Mouse (Mus musculus): ENCODE data around the gene Ptgis.

Gene Ptgis

DNA sequence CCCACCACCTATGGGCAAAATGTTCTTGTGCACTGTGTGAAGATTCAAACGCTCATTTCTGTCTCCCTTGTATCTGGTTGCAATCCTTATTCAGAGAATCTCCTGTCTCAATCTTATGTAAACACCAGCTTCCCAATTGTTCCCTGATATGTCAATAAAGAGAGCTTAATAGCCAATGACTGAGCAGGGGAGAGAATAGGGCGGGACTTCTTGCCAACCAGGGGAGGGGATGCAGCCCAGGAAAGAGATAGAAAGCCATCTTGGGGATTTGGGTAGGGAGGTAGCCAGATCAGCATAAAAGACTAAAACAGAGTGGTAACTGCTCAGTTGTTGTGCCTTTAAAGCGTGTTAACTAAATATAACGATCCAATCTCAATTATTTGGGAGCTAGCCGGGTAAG, 19.7 kb downstream of the Ptgis start:
- Histone ChIP-seq H3K9me3 (ENCODE audit: low read length) (no peaks in the 10 kb centered on the region), H3K27me3 (ENCODE audit: insufficient read depth, low read length) (no peaks in the 10 kb centered on the region), H3K36me3 (ENCODE audit: insufficient read depth, low read length) (peaks cover 52% of the 10 kb centered on the region), H3K4me1 (replicated peaks; ENCODE audit: low read depth, low read length) (peaks cover 47% of the 10 kb centered on the region), H3K4me3 (replicated peaks; ENCODE audit: low read length) (peak overlapping the region; percentile 84)
- TF ChIP-seq POU5F1 (IDR thresholded peaks at IDR 0.05; ENCODE audit: borderline replicate concordance, low read length) (no peak), CTCF (conservative IDR thresholded peaks at IDR 0.05; ENCODE audit: low read length) (no peak), NANOG (IDR thresholded peaks at IDR 0.05; ENCODE audit: borderline replicate concordance, low read length) (no peak)

DNA sequence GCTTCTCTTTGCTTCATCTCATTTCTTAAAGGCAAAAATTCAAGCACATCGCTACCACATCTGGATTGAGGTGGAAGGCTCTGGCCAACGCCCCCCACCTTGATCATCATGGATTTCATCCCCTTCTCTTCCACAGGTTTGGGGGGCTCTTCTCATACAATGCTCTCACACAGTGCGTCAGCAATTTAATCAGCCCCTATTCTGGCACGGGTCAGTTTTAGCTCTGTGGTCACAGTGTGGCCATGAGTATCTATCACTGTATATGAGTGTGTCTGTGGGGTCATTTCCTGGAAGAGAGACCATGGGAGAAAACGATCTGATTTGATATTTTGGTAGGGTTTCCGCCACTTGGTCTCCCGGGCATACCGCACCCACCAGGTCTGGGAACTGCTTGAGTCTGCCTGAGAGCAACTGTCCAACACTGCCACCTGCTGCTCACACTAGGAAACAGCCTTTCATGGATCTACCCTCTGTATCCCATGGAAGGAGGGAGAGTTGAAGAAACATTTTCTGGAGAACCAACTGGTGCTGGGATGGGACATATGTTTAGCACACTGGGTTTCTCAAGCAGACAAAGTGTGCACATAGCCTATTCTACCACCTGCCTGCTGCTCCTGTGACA, 21.1 kb downstream of the Ptgis start:
- Histone ChIP-seq H3K4me1 (replicated peaks; ENCODE audit: low read depth, low read length) (peaks cover 59% of the 10 kb centered on the region), H3K36me3 (ENCODE audit: insufficient read depth, low read length) (peaks cover 61% of the 10 kb centered on the region), H3K4me3 (replicated peaks; ENCODE audit: low read length) (no peak overlapping the region; the same call in 1 of the 2 replicates), H3K27me3 (ENCODE audit: insufficient read depth, low read length) (no peaks in the 10 kb centered on the region), H3K9me3 (ENCODE audit: low read length) (no peaks in the 10 kb centered on the region)
- TF ChIP-seq NANOG (IDR thresholded peaks at IDR 0.05; ENCODE audit: borderline replicate concordance, low read length) (no peak), CTCF (conservative IDR thresholded peaks at IDR 0.05; ENCODE audit: low read length) (peak; percentile 83), POU5F1 (IDR thresholded peaks at IDR 0.05; ENCODE audit: borderline replicate concordance, low read length) (no peak)

DNA sequence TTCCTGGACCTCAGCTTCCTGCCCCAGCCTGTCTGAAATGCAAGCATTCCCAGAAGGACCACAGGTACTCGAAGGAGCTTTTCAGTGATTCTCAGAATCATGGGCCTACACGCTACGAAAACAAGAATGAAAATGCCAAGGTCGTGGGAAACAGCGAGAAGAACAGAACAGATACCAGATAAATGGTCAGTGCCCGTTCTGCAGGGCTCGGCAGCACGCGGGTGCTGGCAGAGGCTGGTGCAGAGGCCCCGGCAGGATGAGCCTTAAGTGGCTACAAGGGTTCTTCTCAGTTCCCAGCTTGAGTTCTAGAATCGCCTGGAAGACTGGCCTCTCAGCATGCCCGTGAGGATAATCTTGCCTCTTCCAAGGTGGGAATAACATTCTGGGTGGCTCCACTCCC, 26.7 kb downstream of the Ptgis start:
- peaks cover 69% of the 10 kb centered on the region for H3K36me3 ChIP-seq (ENCODE audit: insufficient read depth, low read length)
- TF ChIP-seq CTCF (conservative IDR thresholded peaks at IDR 0.05; ENCODE audit: low read length): no peak
- no peak for TF ChIP-seq NANOG (IDR thresholded peaks at IDR 0.05; ENCODE audit: borderline replicate concordance, low read length)
- TF ChIP-seq POU5F1 (IDR thresholded peaks at IDR 0.05; ENCODE audit: borderline replicate concordance, low read length): no peak
- no peaks in the 10 kb centered on the region for H3K9me3 ChIP-seq (ENCODE audit: low read length)
- H3K27me3 ChIP-seq (ENCODE audit: insufficient read depth, low read length): no peaks in the 10 kb centered on the region
- H3K4me3 ChIP-seq (replicated peaks; ENCODE audit: low read length): no peak overlapping the region
- H3K4me1 ChIP-seq (replicated peaks; ENCODE audit: low read depth, low read length): peaks cover 61% of the 10 kb centered on the region

DNA sequence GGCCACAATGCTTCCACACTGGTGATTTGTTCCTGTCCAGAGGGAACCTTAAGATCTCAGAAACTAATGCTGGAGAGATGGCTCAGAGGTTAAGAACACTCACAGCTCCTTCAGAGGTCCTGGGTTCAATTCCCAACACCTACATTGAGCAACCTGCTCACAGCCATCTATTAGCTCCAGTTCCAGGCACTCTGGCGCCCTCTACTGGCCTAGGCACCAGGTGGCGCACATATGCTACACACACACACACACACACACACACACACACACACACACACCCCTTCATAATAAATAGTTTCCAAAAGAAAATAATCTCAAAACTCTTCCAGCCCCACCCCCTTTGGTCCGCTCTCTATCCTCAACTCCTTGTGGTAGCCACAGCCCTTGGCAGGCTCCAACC, 27.3 kb downstream of the Ptgis start:
- Histone ChIP-seq H3K4me3 (replicated peaks; ENCODE audit: low read length) (no peak overlapping the region), H3K27me3 (ENCODE audit: insufficient read depth, low read length) (no peaks in the 10 kb centered on the region), H3K9me3 (ENCODE audit: low read length) (no peaks in the 10 kb centered on the region), H3K4me1 (replicated peaks; ENCODE audit: low read depth, low read length) (peaks cover 57% of the 10 kb centered on the region), H3K36me3 (ENCODE audit: insufficient read depth, low read length) (peaks cover 68% of the 10 kb centered on the region)
- TF ChIP-seq NANOG (IDR thresholded peaks at IDR 0.05; ENCODE audit: borderline replicate concordance, low read length) (no peak), CTCF (conservative IDR thresholded peaks at IDR 0.05; ENCODE audit: low read length) (peak; percentile 63)

DNA sequence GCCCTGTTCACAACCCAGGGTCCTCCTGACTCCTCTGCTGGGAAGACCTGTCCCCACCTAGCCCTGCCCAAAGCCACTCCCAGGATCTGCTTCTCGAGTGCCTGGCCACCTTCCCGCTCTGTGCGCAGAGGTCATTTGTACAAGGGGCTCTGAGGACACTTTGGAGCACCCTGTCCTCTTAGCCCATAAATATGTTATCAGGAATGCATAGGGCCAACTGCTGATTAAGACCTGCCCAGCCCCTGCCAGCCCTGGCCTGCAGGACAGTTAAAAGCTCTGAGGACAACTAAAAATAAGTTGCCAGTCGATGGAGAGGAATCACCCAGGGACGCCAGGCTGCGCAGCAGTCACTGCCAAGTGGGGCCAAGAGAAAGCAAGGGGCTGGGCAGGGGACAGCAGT, 27.9 kb downstream of the Ptgis start:
- peaks cover 59% of the 10 kb centered on the region for H3K4me1 ChIP-seq (replicated peaks; ENCODE audit: low read depth, low read length)
- 0 out of 2 replicates have a peak overlapping the region, but pooled peaks have one; percentile 5 for H3K4me3 ChIP-seq (replicated peaks; ENCODE audit: low read length)
- H3K36me3 ChIP-seq (ENCODE audit: insufficient read depth, low read length): peaks cover 68% of the 10 kb centered on the region
- H3K27me3 ChIP-seq (ENCODE audit: insufficient read depth, low read length): no peaks in the 10 kb centered on the region
- TF ChIP-seq CTCF (conservative IDR thresholded peaks at IDR 0.05; ENCODE audit: low read length) (no peak), POU5F1 (IDR thresholded peaks at IDR 0.05; ENCODE audit: borderline replicate concordance, low read length) (no peak), NANOG (IDR thresholded peaks at IDR 0.05; ENCODE audit: borderline replicate concordance, low read length) (no peak)
- no peaks in the 10 kb centered on the region for H3K9me3 ChIP-seq (ENCODE audit: low read length)

DNA sequence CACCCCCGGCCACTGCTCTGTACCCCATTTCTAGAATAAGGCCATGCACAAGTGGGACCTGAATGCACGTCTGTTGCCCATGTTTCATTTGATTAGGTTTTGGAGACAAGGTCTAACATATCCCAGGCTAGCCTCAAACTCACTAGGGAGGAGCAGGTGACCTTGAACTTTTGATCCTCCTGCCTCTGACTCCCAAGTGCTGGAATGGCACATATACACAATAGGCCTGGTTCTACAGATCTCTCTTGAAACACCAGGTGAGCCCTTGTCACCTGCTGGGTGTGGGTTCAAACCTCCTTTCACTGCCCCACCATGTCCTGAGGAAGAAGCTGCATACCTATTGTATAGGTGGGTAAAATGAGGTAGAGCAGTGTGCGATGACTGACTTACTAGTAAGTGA, 28.3 kb downstream of the Ptgis start:
- H3K36me3 ChIP-seq (ENCODE audit: insufficient read depth, low read length): peaks cover 68% of the 10 kb centered on the region
- TF ChIP-seq CTCF (conservative IDR thresholded peaks at IDR 0.05; ENCODE audit: low read length): no peak
- TF ChIP-seq NANOG (IDR thresholded peaks at IDR 0.05; ENCODE audit: borderline replicate concordance, low read length): no peak
- TF ChIP-seq POU5F1 (IDR thresholded peaks at IDR 0.05; ENCODE audit: borderline replicate concordance, low read length): no peak
- H3K9me3 ChIP-seq (ENCODE audit: low read length): no peaks in the 10 kb centered on the region
- H3K27me3 ChIP-seq (ENCODE audit: insufficient read depth, low read length): no peaks in the 10 kb centered on the region
- H3K4me1 ChIP-seq (replicated peaks; ENCODE audit: low read depth, low read length): peaks cover 64% of the 10 kb centered on the region
- peak overlapping the region; percentile 5; the same call in 1 of the 2 replicates for H3K4me3 ChIP-seq (replicated peaks; ENCODE audit: low read length)

DNA sequence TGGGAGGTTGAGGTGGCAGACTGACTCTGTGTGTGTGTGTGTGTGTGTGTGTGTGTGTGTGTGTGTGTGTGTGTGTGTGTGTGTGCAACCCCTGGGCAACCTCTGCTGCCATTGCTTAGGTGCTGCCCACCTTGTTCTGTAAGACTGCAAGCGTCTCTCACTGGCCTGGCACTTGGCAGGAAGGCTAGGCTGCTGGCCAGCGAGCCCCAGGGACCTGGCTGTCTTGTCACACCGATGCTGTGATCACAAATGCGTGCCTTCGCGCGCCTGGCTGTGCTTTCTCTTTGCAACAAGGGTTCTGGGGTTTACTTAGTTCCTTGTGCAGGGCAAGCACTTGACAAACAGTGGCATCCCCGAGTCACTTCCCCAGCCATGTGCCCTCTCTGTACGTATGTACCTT, 30.5 kb downstream of the Ptgis start:
- TF ChIP-seq CTCF (conservative IDR thresholded peaks at IDR 0.05; ENCODE audit: low read length): no peak
- no peak for TF ChIP-seq POU5F1 (IDR thresholded peaks at IDR 0.05; ENCODE audit: borderline replicate concordance, low read length)
- no peak for TF ChIP-seq NANOG (IDR thresholded peaks at IDR 0.05; ENCODE audit: borderline replicate concordance, low read length)
- Histone ChIP-seq H3K27me3 (ENCODE audit: insufficient read depth, low read length) (no peaks in the 10 kb centered on the region), H3K36me3 (ENCODE audit: insufficient read depth, low read length) (peaks cover 65% of the 10 kb centered on the region), H3K9me3 (ENCODE audit: low read length) (no peaks in the 10 kb centered on the region), H3K4me3 (replicated peaks; ENCODE audit: low read length) (no peak overlapping the region), H3K4me1 (replicated peaks; ENCODE audit: low read depth, low read length) (peaks cover 74% of the 10 kb centered on the region)

DNA sequence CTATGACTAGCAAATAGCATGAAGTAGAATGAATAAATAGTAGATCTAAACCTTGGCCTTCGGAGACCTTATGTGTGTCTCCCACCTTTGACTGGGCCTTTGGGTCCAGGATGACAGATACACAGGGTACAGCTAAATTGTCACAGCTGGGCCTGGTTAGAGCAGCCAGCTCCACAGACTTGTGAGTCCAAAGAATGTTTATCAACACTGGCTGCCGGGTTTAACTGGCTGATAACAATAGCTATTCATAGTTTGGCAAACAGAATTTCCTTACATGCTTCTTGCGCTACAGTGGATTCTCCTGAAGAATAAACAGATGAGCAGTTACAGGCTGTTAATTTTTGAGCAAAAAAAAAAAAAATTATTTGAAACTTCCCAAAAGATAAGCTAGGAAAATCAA, 31.4 kb downstream of the Ptgis start:
- no peaks in the 10 kb centered on the region for H3K9me3 ChIP-seq (ENCODE audit: low read length)
- H3K36me3 ChIP-seq (ENCODE audit: insufficient read depth, low read length): peaks cover 62% of the 10 kb centered on the region
- TF ChIP-seq CTCF (conservative IDR thresholded peaks at IDR 0.05; ENCODE audit: low read length) (no peak), POU5F1 (IDR thresholded peaks at IDR 0.05; ENCODE audit: borderline replicate concordance, low read length) (no peak), NANOG (IDR thresholded peaks at IDR 0.05; ENCODE audit: borderline replicate concordance, low read length) (no peak)
- H3K27me3 ChIP-seq (ENCODE audit: insufficient read depth, low read length): no peaks in the 10 kb centered on the region
- H3K4me1 ChIP-seq (replicated peaks; ENCODE audit: low read depth, low read length): peaks cover 72% of the 10 kb centered on the region
- H3K4me3 ChIP-seq (replicated peaks; ENCODE audit: low read length): no peak overlapping the region
